Mouse (Mus musculus) forebrain, embryonic 15.5 days (tissue): ENCODE data around the gene Trim44. TPM values are rescaled to one million over a fixed set of nuclear protein-coding genes. Genes with fewer than 3 reads are reported as not detected.
A peak's percentile ranks its signal among the peaks of the same experiment; 100 is the strongest.

Experiments
- ATAC-seq: fragments of 200-750 bp; cut with Nextera tagmentation; replicated peaks from 2 replicates; pipeline ENCODE4 v1.8.0; 2017; ENCODE audit warnings: mild to moderate bottlenecking, moderate TSS enrichment, moderate library complexity
- H3K27ac ChIP-seq: fragments of 300-500 bp; sonication (generic); replicated peaks from 2 replicates; pipeline ENCODE4 v1.5.1; 2015; ENCODE audit warnings: mild to moderate bottlenecking, inconsistent platforms
- H3K27me3 ChIP-seq: fragments of 300-500 bp; sonication (generic); 2 replicates; pipeline ENCODE4 v1.6.1; 2015; ENCODE audit warnings: inconsistent platforms
- H3K36me3 ChIP-seq: fragments of 300-500 bp; sonication (generic); 2 replicates; pipeline ENCODE4 v1.6.1; 2015; ENCODE audit warnings: mild to moderate bottlenecking, inconsistent platforms
- H3K4me1 ChIP-seq: fragments of 300-500 bp; sonication (generic); 2 replicates; pipeline ENCODE4 v1.6.1; 2015; ENCODE audit warnings: inconsistent platforms
- H3K4me2 ChIP-seq: fragments of 300-500 bp; sonication (generic); replicated peaks from 2 replicates; pipeline ENCODE4 v1.6.1; 2015; ENCODE audit warnings: mild to moderate bottlenecking, inconsistent platforms
- H3K4me3 ChIP-seq: fragments of 300-500 bp; sonication (generic); 2 replicates; pipeline ENCODE4 v1.5.1; 2015; ENCODE audit warnings: mild to moderate bottlenecking, inconsistent platforms
- H3K9ac ChIP-seq: fragments of 300-500 bp; sonication (generic); replicated peaks from 2 replicates; pipeline ENCODE4 v1.6.1; 2015; ENCODE audit warnings: mild to moderate bottlenecking, inconsistent platforms
- H3K9me3 ChIP-seq: fragments of 300-500 bp; sonication (generic); 2 replicates; pipeline ENCODE4 v1.6.1; 2016; ENCODE audit warnings: inconsistent platforms
- WGBS: fragments of 180-500 bp; shearing (Covaris S2); methylation state at CpG from one replicate; pipeline ENCODE4 v1.1.7; 2015; ENCODE audit warnings: mixed read lengths; 5-methylcytosine and 5-hydroxymethylcytosine counted together
- polyA plus RNA-seq: library from polyadenylated mRNA; unstranded; fragments of >200 nt; fragmentation: Nextera tagmentation; extraction: Ambion mirVana; gene quantifications from 2 replicates; pipeline ENCODE4 v1.2.1, GENCODE M21; 2015

Gene Trim44
- polyA plus RNA-seq, 1 experiment from 2014 or later: 57.1 TPM

- H3K9ac ChIP-seq: no peak overlapping the region
- 26% methylated on average over 1 of the region's 1 CpGs for WGBS
- no peak for ATAC-seq
- H3K4me2 ChIP-seq: no peak overlapping the region
- H3K4me1 ChIP-seq: peaks cover 5% of the 10 kb centered on the region; the same call in 1 of the 2 replicates
- H3K27me3 ChIP-seq: no peaks in the 10 kb centered on the region
- no peaks in the 10 kb centered on the region for H3K9me3 ChIP-seq
- H3K36me3 ChIP-seq: peaks cover 17% of the 10 kb centered on the region
- no peak overlapping the region for H3K27ac ChIP-seq
- no peak overlapping the region for H3K4me3 ChIP-seq
Observed at GRCm38 (mm10) chr2:102354076-102354475, 53.6 kb downstream of the Trim44 start.

GRCm38 (mm10) chr2:102341429-102341828, 66.2 kb downstream of the Trim44 start:
- ATAC-seq: no peak

GRCm38 (mm10) chr2:102336816-102337215, 70.8 kb downstream of the Trim44 start:
- no peak overlapping the region for H3K4me2 ChIP-seq
- H3K9ac ChIP-seq: no peak overlapping the region
- peak overlapping the region; percentile 57 for H3K27ac ChIP-seq

More at GRCm38 (mm10) chr2:102341429-102341828, 66.2 kb downstream of the Trim44 start:
- 90% methylated on average over 2 of the region's 2 CpGs for WGBS
- Histone ChIP-seq H3K4me3 (no peak overlapping the region), H3K9ac (no peak overlapping the region), H3K4me2 (no peak overlapping the region), H3K27me3 (no peaks in the 10 kb centered on the region), H3K36me3 (peaks cover 4% of the 10 kb centered on the region; the same call in 1 of the 2 replicates), H3K4me1 (peaks cover 15% of the 10 kb centered on the region), H3K27ac (no peak overlapping the region), H3K9me3 (no peaks in the 10 kb centered on the region)

DNA sequence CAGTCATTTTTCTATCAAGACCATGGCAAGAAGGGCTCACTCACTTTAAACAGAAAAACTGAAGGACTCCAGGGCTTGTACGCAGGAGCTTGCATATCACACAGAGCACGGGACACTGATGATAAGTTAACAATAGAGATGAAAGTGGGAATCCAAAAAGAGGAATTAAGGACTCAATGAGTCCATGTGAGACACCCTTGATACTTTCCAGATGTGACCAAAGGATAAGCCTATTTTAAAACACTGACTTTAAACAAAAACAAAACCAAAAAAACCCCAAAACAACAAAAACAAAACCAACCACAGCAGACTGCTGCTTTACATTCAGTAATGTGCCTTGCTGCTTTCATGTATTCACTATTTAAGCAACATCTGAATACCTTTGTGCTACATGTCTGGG, 75.7 kb downstream of the Trim44 start:
- Histone ChIP-seq H3K27ac (no peak overlapping the region), H3K27me3 (no peaks in the 10 kb centered on the region), H3K36me3 (no peaks in the 10 kb centered on the region), H3K4me1 (peaks cover 7% of the 10 kb centered on the region), H3K9me3 (no peaks in the 10 kb centered on the region), H3K4me3 (no peak overlapping the region), H3K4me2 (no peak overlapping the region), H3K9ac (no peak overlapping the region)
- WGBS: 83% methylated on average over 2 of the region's 2 CpGs
- no peak for ATAC-seq

More at GRCm38 (mm10) chr2:102336816-102337215, 70.8 kb downstream of the Trim44 start:
- Histone ChIP-seq H3K4me1 (peaks cover 17% of the 10 kb centered on the region), H3K9me3 (no peaks in the 10 kb centered on the region), H3K36me3 (no peaks in the 10 kb centered on the region), H3K27me3 (no peaks in the 10 kb centered on the region), H3K4me3 (no peak overlapping the region)
- WGBS: 14% methylated on average over 1 of the region's 1 CpGs
- peak; percentile 88 for ATAC-seq

DNA sequence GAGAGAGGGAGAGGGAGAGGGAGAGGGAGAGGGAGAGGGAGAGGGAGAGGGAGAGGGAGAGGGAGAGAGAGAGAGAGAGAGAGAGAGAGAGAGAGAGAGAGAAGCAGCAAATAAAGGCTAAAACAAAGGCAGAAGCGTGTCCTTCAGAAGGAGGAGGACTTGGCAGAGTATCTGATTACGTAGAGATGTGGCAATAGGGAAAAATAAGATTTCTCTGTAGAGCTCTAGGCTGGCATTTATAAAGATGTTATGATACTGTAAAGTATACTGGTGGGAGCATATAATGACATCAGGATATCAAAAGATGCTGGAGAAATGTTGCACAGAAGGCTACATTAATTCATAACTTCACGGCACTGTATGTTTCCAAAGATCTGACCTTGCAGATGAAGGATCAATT, 76.5 kb downstream of the Trim44 start:
- Histone ChIP-seq H3K27ac (no peak overlapping the region), H3K4me3 (no peak overlapping the region), H3K4me2 (no peak overlapping the region), H3K27me3 (no peaks in the 10 kb centered on the region), H3K36me3 (no peaks in the 10 kb centered on the region), H3K9me3 (no peaks in the 10 kb centered on the region), H3K9ac (no peak overlapping the region), H3K4me1 (no peaks in the 10 kb centered on the region)
- WGBS: 69% methylated on average over 3 of the region's 3 CpGs
- ATAC-seq: no peak

GRCm38 (mm10) chr2:102325921-102326320, 81.7 kb downstream of the Trim44 start:
- WGBS: 86% methylated on average over 2 of the region's 2 CpGs
- Histone ChIP-seq H3K36me3 (no peaks in the 10 kb centered on the region), H3K9ac (no peak overlapping the region), H3K4me3 (no peak overlapping the region), H3K27ac (no peak overlapping the region), H3K4me1 (peaks cover 20% of the 10 kb centered on the region), H3K27me3 (no peaks in the 10 kb centered on the region), H3K4me2 (no peak overlapping the region), H3K9me3 (no peaks in the 10 kb centered on the region)
- no peak for ATAC-seq

GRCm38 (mm10) chr2:102324336-102324735, 83.3 kb downstream of the Trim44 start:
- H3K9me3 ChIP-seq: no peaks in the 10 kb centered on the region
- no peak overlapping the region for H3K27ac ChIP-seq
- no peak overlapping the region for H3K4me2 ChIP-seq
- no peak for ATAC-seq
- H3K9ac ChIP-seq: no peak overlapping the region
- no peaks in the 10 kb centered on the region for H3K36me3 ChIP-seq
- H3K4me1 ChIP-seq: peaks cover 26% of the 10 kb centered on the region
- H3K27me3 ChIP-seq: no peaks in the 10 kb centered on the region
- no peak overlapping the region for H3K4me3 ChIP-seq

DNA sequence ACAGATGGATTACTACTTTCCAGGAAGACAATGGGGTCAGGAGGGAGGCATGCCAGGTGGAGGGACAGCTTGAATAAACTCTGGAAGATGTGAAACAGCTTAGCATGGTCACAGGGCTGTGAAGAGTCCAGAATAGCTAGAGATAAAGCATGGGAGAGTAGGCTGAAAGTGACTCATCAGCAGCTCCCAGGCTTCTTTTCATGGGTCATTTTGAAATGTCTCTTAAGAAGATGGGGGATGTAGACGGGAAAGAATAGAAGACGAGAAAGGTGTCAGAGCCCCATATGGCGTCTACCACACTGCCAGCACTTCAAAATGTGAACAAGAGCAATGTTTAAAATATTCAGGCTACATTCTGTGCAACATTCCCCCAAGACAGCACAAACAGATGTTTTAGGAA, 91.1 kb downstream of the Trim44 start:
- no peak overlapping the region for H3K4me2 ChIP-seq
- H3K27me3 ChIP-seq: no peaks in the 10 kb centered on the region
- no peak overlapping the region for H3K9ac ChIP-seq
- no peaks in the 10 kb centered on the region for H3K9me3 ChIP-seq
- peak; percentile 66 for ATAC-seq
- no peaks in the 10 kb centered on the region for H3K36me3 ChIP-seq
- 54% methylated on average over 3 of the region's 3 CpGs for WGBS
- H3K4me3 ChIP-seq: no peak overlapping the region
- H3K27ac ChIP-seq: peak overlapping the region; percentile 25
- peaks cover 18% of the 10 kb centered on the region for H3K4me1 ChIP-seq

DNA sequence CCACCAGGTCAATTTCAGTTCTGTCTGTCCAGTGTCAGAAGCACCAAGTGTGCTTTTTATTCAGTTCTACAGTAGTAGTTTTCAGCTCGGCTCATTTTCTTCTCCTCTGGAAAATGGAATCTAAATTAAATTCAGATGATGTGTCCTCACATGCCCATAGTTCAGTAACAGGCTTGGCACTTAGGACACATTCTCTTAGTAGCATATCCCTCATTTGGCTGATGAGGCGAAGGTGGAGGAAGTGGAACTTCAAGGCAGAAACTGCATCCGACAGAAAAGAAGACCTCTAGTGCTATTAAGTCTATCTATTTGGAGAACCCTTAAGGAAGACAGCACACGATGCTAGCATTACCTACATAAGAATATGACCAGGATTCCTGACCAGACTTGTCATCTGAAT, 92.5 kb downstream of the Trim44 start:
- Histone ChIP-seq H3K27me3 (no peaks in the 10 kb centered on the region), H3K4me2 (no peak overlapping the region), H3K9me3 (no peaks in the 10 kb centered on the region), H3K4me3 (no peak overlapping the region), H3K27ac (no peak overlapping the region), H3K4me1 (peaks cover 11% of the 10 kb centered on the region), H3K9ac (no peak overlapping the region), H3K36me3 (no peaks in the 10 kb centered on the region)
- WGBS: 93% methylated on average over 4 of the region's 4 CpGs
- no peak for ATAC-seq

GRCm38 (mm10) chr2:102314610-102315009, 93.0 kb downstream of the Trim44 start:
- Histone ChIP-seq H3K27me3 (no peaks in the 10 kb centered on the region), H3K4me1 (peaks cover 11% of the 10 kb centered on the region), H3K27ac (no peak overlapping the region), H3K36me3 (no peaks in the 10 kb centered on the region), H3K4me3 (no peak overlapping the region), H3K9ac (no peak overlapping the region), H3K4me2 (no peak overlapping the region), H3K9me3 (no peaks in the 10 kb centered on the region)
- no peak for ATAC-seq
- WGBS: 18% methylated on average over 1 of the region's 1 CpGs

DNA sequence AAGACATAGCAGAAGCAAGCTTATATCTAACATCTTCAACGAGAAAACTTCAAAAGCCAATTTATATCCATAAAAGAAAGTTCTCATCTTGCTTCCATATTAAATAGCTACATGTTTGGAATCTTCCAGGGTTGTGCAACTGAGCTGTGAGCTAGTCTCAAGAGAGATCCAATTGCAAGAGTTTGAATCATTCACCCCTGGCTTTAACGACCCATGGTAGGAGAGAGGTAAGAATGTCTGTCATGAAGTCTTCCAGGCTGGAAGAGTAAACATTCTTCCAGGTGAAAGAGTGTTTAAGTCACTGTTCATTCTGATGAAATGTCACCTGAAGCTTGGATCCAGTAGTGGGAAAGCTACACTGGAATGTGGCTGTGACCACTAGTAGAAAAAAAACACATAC, 93.6 kb downstream of the Trim44 start:
- Histone ChIP-seq H3K4me1 (peaks cover 11% of the 10 kb centered on the region), H3K4me3 (no peak overlapping the region), H3K9me3 (no peaks in the 10 kb centered on the region), H3K36me3 (no peaks in the 10 kb centered on the region), H3K27ac (no peak overlapping the region), H3K27me3 (no peaks in the 10 kb centered on the region), H3K4me2 (no peak overlapping the region), H3K9ac (no peak overlapping the region)
- WGBS: 93% methylated on average over 2 of the region's 2 CpGs
- ATAC-seq: no peak

- no peaks in the 10 kb centered on the region for H3K27me3 ChIP-seq
- no peak overlapping the region for H3K27ac ChIP-seq
- peaks cover 11% of the 10 kb centered on the region for H3K4me1 ChIP-seq
- no peak for ATAC-seq
- no peaks in the 10 kb centered on the region for H3K9me3 ChIP-seq
- H3K9ac ChIP-seq: no peak overlapping the region
- no peaks in the 10 kb centered on the region for H3K36me3 ChIP-seq
- 94% methylated on average over 1 of the region's 1 CpGs for WGBS
- no peak overlapping the region for H3K4me3 ChIP-seq
- no peak overlapping the region for H3K4me2 ChIP-seq
Observed at GRCm38 (mm10) chr2:102312903-102313302, 94.7 kb downstream of the Trim44 start.

- Histone ChIP-seq H3K4me2 (no peak overlapping the region), H3K9me3 (no peaks in the 10 kb centered on the region), H3K27ac (no peak overlapping the region), H3K4me3 (no peak overlapping the region), H3K36me3 (no peaks in the 10 kb centered on the region), H3K4me1 (0 out of 2 replicates have a peak, but pooled peaks cover 3% of the 10 kb centered on the region), H3K9ac (no peak overlapping the region), H3K27me3 (no peaks in the 10 kb centered on the region)
- 63% methylated on average over 2 of the region's 2 CpGs for WGBS
- ATAC-seq: no peak
Observed at GRCm38 (mm10) chr2:102303274-102303673, 104.4 kb downstream of the Trim44 start.
